Mouse (Mus musculus) C2C12 (cell line): ENCODE measurements around the gene Trio. TPM values are rescaled to one million over a fixed set of nuclear protein-coding genes. Genes with fewer than 3 reads are reported as not detected.

Experiments
- H3K27me3 ChIP-seq: one replicate; pipeline ENCODE4 v1.6.1; 2011; ENCODE audit not compliant: control insufficient read depth, insufficient read depth, insufficient read length
- H3K36me3 ChIP-seq: one replicate; pipeline ENCODE4 v1.6.1; 2011; ENCODE audit not compliant: control insufficient read depth, insufficient read depth
- H3K4me3 ChIP-seq: one replicate; pipeline ENCODE4 v1.5.1; 2011; ENCODE audit warnings: mild to moderate bottlenecking, control low read depth; ENCODE audit not compliant: poor library complexity, insufficient read depth, severe bottlenecking
- H3K79me2 ChIP-seq: one replicate; pipeline ENCODE4 v1.6.1; 2011; ENCODE audit not compliant: control insufficient read depth, insufficient read depth
- H3K79me3 ChIP-seq: one replicate; pipeline ENCODE4 v1.6.1; 2011; ENCODE audit warnings: low read depth, control low read depth
- H3ac ChIP-seq: one replicate; pipeline ENCODE3; 2011; ENCODE audit warnings: low read depth; ENCODE audit not compliant: control insufficient read depth, insufficient read length
- CEBPB ChIP-seq: IDR thresholded peaks from one replicate; pipeline ENCODE4 v1.6.1; 2011; ENCODE audit warnings: low read depth, mild to moderate bottlenecking, control low read depth, moderate library complexity
- CTCF ChIP-seq: IDR thresholded peaks from one replicate; pipeline ENCODE4 v1.5.1; 2011; ENCODE audit not compliant: control insufficient read depth, insufficient read depth, insufficient read length
- FOSL1 ChIP-seq: IDR thresholded peaks from one replicate; pipeline ENCODE4 v1.8.0; 2011; ENCODE audit warnings: mild to moderate bottlenecking, low read length; ENCODE audit not compliant: poor library complexity, insufficient read depth, severe bottlenecking
- MAX ChIP-seq: IDR thresholded peaks from one replicate; pipeline ENCODE4 v1.6.1; 2011; ENCODE audit warnings: mild to moderate bottlenecking, control low read depth
- MYOD1 ChIP-seq: IDR thresholded peaks from one replicate; pipeline ENCODE4 v1.6.1; 2011; ENCODE audit warnings: low read depth; ENCODE audit not compliant: control insufficient read depth, insufficient read length
- MYOG ChIP-seq: IDR thresholded peaks from one replicate; pipeline ENCODE4 v1.6.1; 2011; ENCODE audit not compliant: control insufficient read depth, insufficient read length; ENCODE audit errors: extremely low read depth
- USF1 ChIP-seq: IDR thresholded peaks from one replicate; pipeline ENCODE4 v1.6.1; 2011; ENCODE audit warnings: low read depth, mild to moderate bottlenecking, control low read depth, moderate library complexity
- polyA plus RNA-seq: library from polyadenylated mRNA; unstranded; fragments of >200 nt; fragmentation: generic; extraction: Trizol; gene quantifications from one replicate; pipeline ENCODE4 v1.2.1, GENCODE M21; 2012; ENCODE audit warnings: missing spikeins

Gene Trio
- polyA plus RNA-seq, 1 experiment = 26.2 TPM

- Histone ChIP-seq H3K36me3 (peaks cover 87% of the 10 kb centered on the region), H3K4me3 (no peak overlapping the region), H3K79me2 (no peaks in the 10 kb centered on the region), H3K79me3 (no peaks in the 10 kb centered on the region), H3ac (no peak overlapping the region), H3K27me3 (no peaks in the 10 kb centered on the region)
- TF ChIP-seq FOSL1 = no peak
- TF ChIP-seq USF1 = no peak
- TF ChIP-seq MAX = no peak
- TF ChIP-seq CTCF = no peak
Observed at GRCm38 (mm10) chr15:27747512-27747911, 278.1 kb downstream of the Trio start.

- Histone ChIP-seq H3K79me2 (no peaks in the 10 kb centered on the region), H3K79me3 (no peaks in the 10 kb centered on the region), H3K36me3 (peaks cover 80% of the 10 kb centered on the region), H3K27me3 (no peaks in the 10 kb centered on the region), H3K4me3 (no peak overlapping the region), H3ac (no peak overlapping the region)
- TF ChIP-seq MYOG = no peak
- TF ChIP-seq MAX = no peak
- TF ChIP-seq CEBPB = no peak
- TF ChIP-seq CTCF = no peak
- TF ChIP-seq FOSL1 = no peak
- no peak for TF ChIP-seq MYOD1
- TF ChIP-seq USF1 = no peak
Observed at GRCm38 (mm10) chr15:27744995-27745394, 280.7 kb downstream of the Trio start.

GRCm38 (mm10) chr15:27740080-27740479 is 285.6 kb downstream of the Trio start:
- H3K36me3 ChIP-seq = peaks cover 73% of the 10 kb centered on the region
- TF ChIP-seq CEBPB = no peak
- no peak for TF ChIP-seq MAX
- TF ChIP-seq USF1 = no peak

GRCm38 (mm10) chr15:27731818-27732217 is 293.8 kb downstream of the Trio start:
- Histone ChIP-seq H3K36me3 (peaks cover 53% of the 10 kb centered on the region), H3ac (no peak overlapping the region), H3K4me3 (no peak overlapping the region), H3K79me3 (no peaks in the 10 kb centered on the region), H3K79me2 (no peaks in the 10 kb centered on the region), H3K27me3 (no peaks in the 10 kb centered on the region)
- TF ChIP-seq MAX = no peak
- TF ChIP-seq FOSL1 = no peak
- TF ChIP-seq MYOD1 = no peak
- TF ChIP-seq CEBPB = no peak
- TF ChIP-seq CTCF = no peak
- no peak for TF ChIP-seq USF1
- no peak for TF ChIP-seq MYOG

More at GRCm38 (mm10) chr15:27740080-27740479, 285.6 kb downstream of the Trio start:
- Histone ChIP-seq H3K4me3 (no peak overlapping the region), H3K79me2 (no peaks in the 10 kb centered on the region), H3K79me3 (no peaks in the 10 kb centered on the region), H3ac (no peak overlapping the region), H3K27me3 (no peaks in the 10 kb centered on the region)

- no peaks in the 10 kb centered on the region for H3K27me3 ChIP-seq
- H3ac ChIP-seq = no peak overlapping the region
- TF ChIP-seq CEBPB = no peak
- TF ChIP-seq CTCF = no peak
- TF ChIP-seq MYOD1 = no peak
- TF ChIP-seq FOSL1 = no peak
- no peak for TF ChIP-seq MAX
- TF ChIP-seq MYOG = no peak
- H3K79me2 ChIP-seq = no peaks in the 10 kb centered on the region
- H3K4me3 ChIP-seq = no peak overlapping the region
- no peaks in the 10 kb centered on the region for H3K79me3 ChIP-seq
- peaks cover under 1% of the 10 kb centered on the region for H3K36me3 ChIP-seq
Observed at GRCm38 (mm10) chr15:27726228-27726627, 299.4 kb downstream of the Trio start.

GRCm38 (mm10) chr15:27724796-27725680 is 300.6 kb downstream of the Trio start:
- TF ChIP-seq CTCF (no peak), USF1 (peak; percentile 29), CEBPB (no peak)
- Histone ChIP-seq H3K36me3 (no peaks in the 10 kb centered on the region), H3K4me3 (no peak overlapping the region), H3K79me2 (no peaks in the 10 kb centered on the region), H3K79me3 (no peaks in the 10 kb centered on the region), H3ac (no peak overlapping the region), H3K27me3 (no peaks in the 10 kb centered on the region)
